Mouse (Mus musculus): ENCODE measurements at regions not wholly inside any gene's neighbourhood (a gene's known extent, or its start where the extent isn't known, plus 50 kb on each side); places are given as distances from the start of the nearest gene placed in this dataset.

DNA sequence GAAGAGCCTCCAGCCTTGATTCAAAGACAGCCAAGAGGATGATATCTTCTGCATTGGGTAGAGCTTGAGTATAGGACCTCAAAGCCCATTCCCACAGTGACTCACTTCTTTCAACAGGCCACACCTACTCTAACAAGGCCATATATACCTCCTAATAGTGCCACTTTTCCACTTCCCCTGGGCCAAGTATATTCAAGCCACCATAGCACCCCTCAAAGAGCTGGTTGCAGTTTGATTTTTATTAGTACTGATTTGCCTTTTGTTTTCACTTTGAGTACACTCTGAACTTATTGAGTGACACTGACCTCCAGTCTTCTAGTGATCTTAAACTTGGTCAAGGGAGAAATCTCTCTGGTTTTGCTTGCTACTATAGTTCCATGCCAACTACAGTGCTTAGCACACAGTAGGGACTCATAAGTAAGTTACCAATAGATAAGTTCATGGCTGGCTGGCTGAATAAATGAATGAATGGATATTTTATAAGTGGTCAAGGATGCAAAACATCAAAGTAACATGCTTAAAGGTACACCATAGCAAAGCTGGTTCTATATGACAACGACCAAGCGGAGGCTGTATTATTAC is 64.5 kb upstream of the Lmo2 start:
- no peak for DNase-seq (ENCODE audit: low spot score in 2 of 2)

DNA sequence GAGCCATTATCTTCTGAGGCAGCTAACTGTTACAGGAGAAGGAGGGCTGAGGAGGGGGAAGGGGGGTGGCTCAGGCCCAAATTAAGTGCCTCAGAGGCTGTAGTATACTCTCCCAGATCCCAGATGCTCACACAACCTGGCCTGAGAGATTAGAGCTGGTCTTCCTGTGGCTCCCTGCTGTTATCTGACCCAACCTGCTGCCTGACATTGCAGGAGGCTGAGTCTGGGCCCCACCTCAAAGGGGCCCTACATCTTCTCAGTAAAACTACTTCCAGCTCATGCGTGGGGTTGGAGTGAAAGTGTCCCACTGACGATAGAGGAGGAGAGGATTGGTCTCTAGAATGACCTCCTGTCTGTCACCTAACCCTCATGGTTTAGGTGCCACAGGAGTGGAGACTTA is 64.0 kb upstream of the Lmo2 start:
- no peak for DNase-seq (ENCODE audit: low spot score in 2 of 2)

DNA sequence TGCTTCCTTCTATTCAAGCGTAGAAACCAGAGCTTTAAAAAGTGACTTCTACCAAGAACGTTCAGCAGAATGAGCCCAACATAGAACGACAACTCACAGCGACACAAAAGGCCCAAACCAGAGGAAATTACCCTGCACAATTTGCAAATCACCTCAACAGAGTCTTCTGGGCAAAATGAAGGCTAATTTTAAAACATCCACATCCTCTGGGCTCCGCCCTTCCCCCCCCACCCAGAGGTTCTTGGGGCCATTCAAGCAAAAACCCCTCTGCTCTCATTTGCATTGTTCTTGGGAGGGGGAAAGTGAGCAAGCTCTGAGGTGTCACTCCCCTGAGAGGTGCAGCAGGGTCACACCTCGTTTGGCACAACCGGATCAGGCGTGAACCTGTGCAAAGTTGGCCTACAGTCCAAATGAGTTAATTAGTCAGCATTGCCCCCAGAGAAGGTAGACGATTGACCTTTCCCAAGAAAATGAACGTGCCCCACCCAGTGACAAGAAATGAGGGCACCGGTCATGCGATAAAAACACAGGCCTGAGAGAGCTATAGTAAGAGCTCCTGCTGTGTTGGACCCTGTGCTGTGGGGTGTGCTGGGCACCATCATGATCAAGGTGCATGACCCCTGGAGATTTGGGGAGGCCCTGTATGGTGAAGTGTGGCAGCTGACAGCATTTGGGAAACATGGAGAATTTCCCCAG is 62.7 kb upstream of the Lmo2 start:
- no peak for DNase-seq (ENCODE audit: low spot score in 2 of 2)

DNA sequence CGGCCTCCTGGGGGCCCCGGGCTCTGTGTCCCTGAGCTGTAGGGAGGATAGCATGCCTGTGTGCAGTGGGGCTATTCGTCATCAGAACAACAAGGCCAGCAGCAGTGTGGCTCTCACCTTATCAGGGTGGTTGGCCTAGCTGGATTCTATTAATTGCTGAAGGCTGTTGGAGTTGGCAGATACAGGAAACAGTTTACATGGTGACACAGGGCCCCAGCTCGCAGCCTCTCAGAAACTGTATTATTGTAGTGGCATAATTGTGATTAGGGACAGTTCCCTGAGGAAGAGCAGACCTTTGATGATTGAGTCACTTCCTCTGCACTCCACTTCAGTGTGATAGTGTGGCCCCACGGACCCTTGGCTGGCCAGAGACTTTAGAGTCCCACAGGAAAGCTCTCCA is 61.6 kb upstream of the Lmo2 start:
- DNase-seq (ENCODE audit: low spot score in 2 of 2), result no peak

DNA sequence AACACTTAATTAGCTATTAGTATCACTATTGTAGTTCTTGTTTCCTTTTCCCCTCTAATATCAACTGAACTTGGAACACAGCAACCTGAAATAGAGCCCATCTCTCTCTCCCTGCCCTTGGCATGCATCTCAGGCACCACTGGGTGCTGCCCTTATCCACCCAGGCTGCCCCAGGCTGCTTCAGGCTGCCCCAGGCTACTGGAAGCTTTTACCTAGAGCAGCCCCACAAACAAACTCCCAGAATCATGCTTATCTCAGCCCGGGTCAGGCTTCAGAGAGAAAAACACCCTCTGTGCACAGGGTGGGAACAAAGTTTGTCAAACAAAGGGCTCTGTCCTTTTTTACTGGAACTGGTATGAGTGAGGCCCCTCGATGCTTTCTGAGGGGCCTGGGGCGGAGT is 61.0 kb upstream of the Lmo2 start:
- no peak for DNase-seq (ENCODE audit: low spot score in 2 of 2)

DNA sequence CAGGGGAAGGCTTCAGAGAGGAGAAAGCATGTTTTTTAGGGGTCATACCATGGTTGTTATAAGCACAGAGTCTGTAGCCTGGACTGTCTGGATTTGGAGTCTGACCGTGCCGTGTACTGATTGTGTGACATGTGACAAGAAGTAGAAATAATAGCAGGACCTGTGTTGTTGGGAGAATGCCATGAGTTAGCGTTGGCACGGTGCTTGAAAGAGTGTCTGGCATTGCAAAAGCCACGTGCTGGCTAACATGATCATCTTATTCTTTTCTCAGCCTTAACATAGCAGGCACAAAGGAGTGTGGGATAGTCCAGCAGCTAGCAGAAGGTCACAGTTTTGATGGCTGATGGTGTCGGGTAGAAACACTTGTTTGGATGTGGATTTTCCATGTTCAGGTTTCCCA is 58.1 kb upstream of the Lmo2 start:
- no peak for DNase-seq (ENCODE audit: low spot score in 2 of 2)

DNA sequence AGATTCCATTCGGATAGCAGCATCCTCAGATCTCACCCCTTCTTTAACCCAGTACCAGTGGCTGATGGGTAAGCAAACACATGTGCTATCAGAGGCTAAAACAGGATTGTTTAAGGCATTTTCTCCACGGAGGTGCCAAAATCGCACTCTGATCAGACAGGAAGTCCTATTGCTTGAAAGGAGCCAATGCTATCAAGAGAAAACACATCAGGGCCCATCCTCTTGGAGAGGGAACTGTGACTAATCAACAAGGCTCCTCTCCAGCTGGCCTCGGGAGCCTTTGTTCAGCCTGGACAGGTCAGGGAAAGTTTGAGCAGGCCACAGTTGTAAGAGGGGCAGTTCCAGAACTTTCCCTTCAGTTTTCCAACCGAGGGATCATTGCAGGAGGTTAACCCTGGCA is 57.4 kb upstream of the Lmo2 start:
- peak; percentile 8 to 48 for DNase-seq (ENCODE audit: low spot score in 2 of 2)

DNA sequence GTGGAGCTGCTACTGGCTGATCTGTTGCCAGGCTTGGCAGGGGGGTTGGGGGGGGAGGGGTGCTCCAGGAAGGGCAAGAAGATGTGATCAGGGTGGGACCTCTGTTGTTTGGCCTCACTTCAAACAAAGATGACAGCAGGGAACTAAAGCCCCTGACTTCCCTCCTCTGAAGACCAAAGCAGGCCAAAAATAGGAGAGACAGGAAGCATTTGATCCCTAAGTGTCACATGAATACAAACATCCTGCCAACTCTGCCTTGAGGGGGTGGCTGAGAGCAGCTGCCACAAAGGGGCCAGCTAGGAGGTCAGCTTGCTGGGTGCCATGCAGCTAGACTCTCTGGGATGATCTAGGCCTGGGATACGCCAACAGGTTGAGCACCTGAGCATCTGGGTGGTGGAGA is 56.3 kb upstream of the Lmo2 start:
- no peak for DNase-seq (ENCODE audit: low spot score in 2 of 2)

DNA sequence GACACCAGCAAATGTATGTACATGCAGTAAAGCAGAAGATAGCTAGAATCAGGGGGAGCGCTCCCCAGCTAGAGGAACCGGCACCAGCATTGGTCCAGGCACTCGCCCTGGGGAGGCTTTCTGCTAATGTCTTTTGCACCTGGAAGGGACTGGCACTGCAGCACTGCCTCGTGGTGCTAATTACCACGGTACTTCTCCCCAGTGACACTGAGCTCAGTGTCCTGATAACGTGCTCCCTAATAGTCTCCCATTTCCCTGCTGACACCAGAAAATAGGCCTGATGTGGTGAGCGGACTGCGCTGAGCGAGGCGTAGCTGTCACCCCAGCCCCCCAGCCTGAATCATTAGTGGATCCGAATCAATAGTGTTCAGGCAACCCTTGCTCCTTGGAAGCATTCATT is 55.0 kb upstream of the Lmo2 start:
- DNase-seq (ENCODE audit: low spot score in 2 of 2), result no peak

DNA sequence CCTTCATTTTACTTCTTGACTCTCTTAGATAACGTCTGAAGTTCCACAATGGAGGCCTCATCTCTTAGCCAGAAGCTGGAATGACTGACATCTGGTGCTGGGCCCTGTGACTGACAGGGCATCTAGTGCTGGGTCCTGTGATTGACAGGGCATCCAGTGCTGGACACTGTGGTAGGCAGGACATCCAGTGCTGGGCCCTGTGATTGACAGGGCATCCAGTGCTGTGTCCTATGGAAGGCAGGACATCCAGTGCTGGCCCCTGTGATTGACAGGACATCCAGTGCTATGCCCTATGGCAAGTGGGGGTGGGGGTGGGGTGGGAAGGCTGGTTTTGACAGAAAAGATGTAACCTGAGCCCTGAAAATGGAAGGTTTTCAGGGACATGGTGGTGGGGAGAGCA is 52.1 kb upstream of the Lmo2 start:
- no peak for DNase-seq (ENCODE audit: low spot score in 2 of 2)

DNA sequence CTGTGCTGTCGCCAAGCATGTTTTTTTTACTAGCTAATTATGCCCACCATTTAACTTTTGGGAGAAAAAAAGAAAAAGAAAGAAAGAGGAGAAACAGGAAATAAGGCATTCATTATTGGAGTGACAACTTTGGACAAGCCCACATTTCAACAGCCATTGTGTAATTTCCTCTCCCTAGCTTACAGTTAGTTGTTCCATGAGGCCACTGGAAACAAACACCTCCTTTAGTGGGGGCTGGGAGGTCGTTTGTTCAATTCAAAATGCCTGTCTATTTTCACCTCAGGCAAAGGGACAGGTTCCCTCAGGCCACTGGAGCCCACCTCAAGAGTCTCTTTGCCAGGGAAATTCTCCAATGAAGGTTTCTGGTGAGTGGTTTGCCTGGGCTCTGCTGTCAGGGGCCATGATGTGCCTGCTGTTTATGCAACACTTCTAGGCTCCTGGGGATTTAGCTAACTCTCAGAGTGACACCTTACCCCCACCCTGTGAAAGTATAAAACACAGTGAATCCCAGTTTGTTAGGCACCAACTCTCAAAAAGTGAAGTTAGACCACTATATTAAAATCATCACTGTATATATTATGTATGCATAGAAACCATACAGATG is 51.1 kb upstream of the Lmo2 start:
- no peak for DNase-seq (ENCODE audit: low spot score in 2 of 2)
